Mouse (Mus musculus): ENCODE measurements around the gene Lmcd1. TPM values are rescaled to one million over a fixed set of nuclear protein-coding genes. Genes with fewer than 3 reads are reported as not detected.

Lmcd1 gene
- polyA plus RNA-seq, 1 experiment from 2014 or later: 26.6 TPM

DNA sequence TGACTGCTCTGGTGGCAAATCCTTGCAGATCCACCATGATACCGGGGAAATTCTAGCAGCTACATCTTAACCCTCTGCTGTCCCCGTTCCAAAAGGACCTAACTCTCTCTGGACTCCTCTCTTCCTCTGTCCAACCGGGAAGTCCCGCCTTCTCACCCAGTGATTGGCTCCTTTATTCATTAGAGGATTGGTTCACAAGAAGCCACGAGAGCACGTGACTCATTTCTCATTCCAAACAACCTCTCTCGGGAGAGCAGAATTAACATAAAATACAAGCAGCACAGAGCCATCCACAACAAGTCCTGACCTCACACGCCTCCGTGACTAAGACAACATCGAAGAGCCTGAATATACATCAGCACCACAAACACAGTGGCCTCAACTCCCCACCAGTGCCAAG lies 91.7 kb downstream of the Lmcd1 start:
- no peak overlapping the region for H3K4me3 ChIP-seq
- H3K27ac ChIP-seq: no peak overlapping the region
- ATAC-seq (ENCODE audit: insufficient number of reproducible peaks, low FRiP score, low TSS enrichment, low read depth): no peak
- no peaks in the 10 kb centered on the region for H3K4me1 ChIP-seq
- no peaks in the 10 kb centered on the region for H3K9me3 ChIP-seq
- no peak overlapping the region for H3K9ac ChIP-seq
- no peaks in the 10 kb centered on the region for H3K36me3 ChIP-seq
- no peaks in the 10 kb centered on the region for H3K27me3 ChIP-seq
- no peak overlapping the region for H3K4me2 ChIP-seq
- WGBS: 78% methylated on average over 10 of the region's 10 CpGs

DNA sequence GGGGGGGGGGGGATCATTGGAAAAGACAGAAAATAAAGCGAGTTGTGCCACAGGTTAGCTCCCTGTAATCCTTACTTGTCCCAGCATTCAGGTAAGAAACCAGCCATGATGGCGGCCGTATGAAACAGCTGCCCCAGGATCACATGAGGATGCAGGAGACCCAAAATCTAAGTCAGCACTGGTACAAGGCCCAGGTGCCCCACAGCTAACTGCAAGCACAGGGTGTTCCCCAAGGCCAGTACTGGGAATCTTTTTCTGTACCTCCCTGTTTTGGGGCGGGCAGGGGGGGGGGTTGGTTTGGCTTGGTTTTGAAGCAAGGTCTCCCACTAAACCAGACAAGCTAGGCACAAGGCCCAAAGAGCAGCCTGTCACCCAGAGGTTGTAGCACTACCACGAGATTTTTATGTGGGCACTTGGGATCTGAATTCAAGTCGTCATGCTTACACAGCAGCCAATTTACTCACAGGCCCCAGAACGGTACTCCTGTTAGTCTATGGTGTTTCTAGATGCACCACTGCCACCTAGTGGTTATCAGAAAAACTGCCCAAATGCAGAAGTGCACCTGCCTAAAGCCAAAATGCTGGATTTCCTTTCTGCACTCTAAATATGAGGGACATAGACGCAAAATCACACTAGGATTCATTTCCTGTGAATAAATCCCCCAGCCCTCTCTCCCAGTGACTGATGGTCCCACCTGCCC lies 100.5 kb downstream of the Lmcd1 start:
- ATAC-seq (ENCODE audit: insufficient number of reproducible peaks, low FRiP score, low TSS enrichment, low read depth): no peak
- Histone ChIP-seq H3K4me2 (no peak overlapping the region), H3K4me1 (no peaks in the 10 kb centered on the region), H3K4me3 (no peak overlapping the region), H3K9me3 (no peaks in the 10 kb centered on the region), H3K27ac (no peak overlapping the region), H3K36me3 (no peaks in the 10 kb centered on the region), H3K9ac (no peak overlapping the region), H3K27me3 (0 out of 2 replicates have a peak, but pooled peaks cover 6% of the 10 kb centered on the region)
- 44% methylated on average over 8 of the region's 8 CpGs for WGBS

DNA sequence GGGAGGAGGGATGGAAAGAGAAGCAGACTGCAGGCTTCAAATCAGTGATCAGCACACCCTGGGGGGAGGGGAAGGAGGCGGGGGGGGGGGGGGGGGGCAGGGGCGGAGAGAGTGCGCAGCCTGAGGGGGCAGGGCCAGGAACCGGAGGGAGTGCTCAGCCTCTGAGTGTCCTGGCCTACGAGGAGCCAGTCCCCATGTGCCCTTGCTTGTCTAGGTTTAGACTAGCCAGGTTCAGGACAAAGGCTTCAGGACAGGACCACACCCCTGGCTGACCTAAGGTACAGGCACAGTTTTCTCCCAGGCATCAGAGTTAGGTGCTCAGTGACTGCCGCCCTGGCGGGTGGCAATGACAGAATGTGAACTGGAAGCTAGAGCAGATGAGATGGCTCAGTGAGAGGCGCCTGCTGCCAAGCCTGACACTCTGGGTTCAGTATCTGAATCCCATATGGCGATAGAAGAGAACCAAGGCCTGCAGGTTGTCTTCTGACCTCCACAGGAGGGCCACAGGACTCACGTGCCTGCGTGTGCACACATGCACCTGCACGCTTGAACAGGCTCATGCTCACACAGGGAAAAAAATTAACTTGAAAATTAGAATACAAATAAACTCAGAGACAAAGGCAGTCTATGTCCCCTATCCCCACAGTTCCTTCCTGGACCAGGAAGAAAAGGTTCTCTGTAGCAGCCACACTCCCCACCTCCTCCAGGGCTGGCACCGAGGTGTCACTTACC lies 102.3 kb downstream of the Lmcd1 start:
- ATAC-seq (ENCODE audit: insufficient number of reproducible peaks, low FRiP score, low TSS enrichment, low read depth): no peak
- 60% methylated on average over 10 of the region's 13 CpGs for WGBS
- H3K9ac ChIP-seq: no peak overlapping the region
- H3K36me3 ChIP-seq: no peaks in the 10 kb centered on the region
- no peaks in the 10 kb centered on the region for H3K9me3 ChIP-seq
- H3K4me1 ChIP-seq: no peaks in the 10 kb centered on the region
- H3K27me3 ChIP-seq: 0 out of 2 replicates have a peak, but pooled peaks cover 6% of the 10 kb centered on the region
- H3K27ac ChIP-seq: no peak overlapping the region
- no peak overlapping the region for H3K4me3 ChIP-seq
- no peak overlapping the region for H3K4me2 ChIP-seq

DNA sequence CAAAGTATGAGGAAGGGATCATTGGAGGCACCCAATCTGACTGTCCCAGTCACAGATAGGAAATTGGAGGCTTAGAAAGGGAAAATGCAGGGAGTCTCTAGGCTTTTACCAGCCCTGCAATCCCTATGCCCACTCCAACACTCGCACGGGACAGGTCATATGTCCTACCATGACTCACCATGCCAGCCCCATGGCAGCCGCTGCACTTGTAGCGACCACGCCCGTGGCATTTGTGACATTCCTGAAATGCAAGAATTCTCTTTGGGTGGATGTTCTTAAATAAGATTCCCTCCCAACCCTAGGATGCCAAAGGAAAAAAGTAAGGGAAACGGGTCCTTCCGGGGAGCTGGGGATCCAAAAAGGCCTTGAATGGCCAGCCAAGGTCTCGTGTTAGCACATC lies 105.5 kb downstream of the Lmcd1 start:
- H3K4me1 ChIP-seq: peaks cover 4% of the 10 kb centered on the region; the same call in 1 of the 2 replicates
- no peak for ATAC-seq (ENCODE audit: insufficient number of reproducible peaks, low FRiP score, low TSS enrichment, low read depth)
- WGBS: 85% methylated on average over 9 of the region's 9 CpGs
- no peaks in the 10 kb centered on the region for H3K36me3 ChIP-seq
- H3K9ac ChIP-seq: no peak overlapping the region
- no peak overlapping the region for H3K4me3 ChIP-seq
- H3K4me2 ChIP-seq: no peak overlapping the region
- no peak overlapping the region for H3K27ac ChIP-seq
- H3K27me3 ChIP-seq: 0 out of 2 replicates have a peak, but pooled peaks cover 6% of the 10 kb centered on the region
- no peaks in the 10 kb centered on the region for H3K9me3 ChIP-seq

Other genes starting within 250 kb of the Lmcd1 start
- gene Ssu2, start 114.3 kb downstream of the Lmcd1 start, polyA plus RNA-seq (2015; fragmentation: Nextera tagmentation; extraction: Ambion mirVana): 2.6 and 3.1 TPM in 2 replicates
- gene Cav3, start 185.7 kb downstream of the Lmcd1 start, polyA plus RNA-seq (2015; fragmentation: Nextera tagmentation; extraction: Ambion mirVana): 18.5 and 58.0 TPM in 2 replicates
- 0.52 and 0.77 TPM in 2 replicates for gene Oxtr, start 216.2 kb downstream of the Lmcd1 start, polyA plus RNA-seq (2015; fragmentation: Nextera tagmentation; extraction: Ambion mirVana)

Data from limb, embryonic 15.5 days (tissue).